Mouse (Mus musculus) heart, embryonic 14.5 days (tissue): ENCODE data around the gene Rgs12. TPM values are rescaled to one million over a fixed set of nuclear protein-coding genes. Genes with fewer than 3 reads are reported as not detected.

Experiments used
- ATAC-seq: fragments of 200-750 bp; cut with Nextera tagmentation; 2 replicates; pipeline ENCODE4 v1.8.0; 2017; ENCODE audit warnings: low read depth, moderate TSS enrichment; ENCODE audit not compliant: insufficient number of reproducible peaks, insufficient read depth, low FRiP score
- H3K27ac ChIP-seq, 2 experiments: fragments of 200-500 bp in 1 of 2; fragments of 300-500 bp in 1 of 2; sonication (generic) in 1 of 2; replicated peaks in 1 of 2; 2 replicates each; pipeline ENCODE4 v1.5.1; 2012 to 2014; ENCODE audit warnings: low read depth in 2 of 2, low read length in 2 of 2, control low read depth in 1 of 2, mild to moderate bottlenecking in 1 of 2, mixed read lengths in 1 of 2; ENCODE audit not compliant: control insufficient read depth in 1 of 2, insufficient read depth in 1 of 2
- H3K27me3 ChIP-seq: fragments of 300-500 bp; sonication (generic); 2 replicates; pipeline ENCODE4 v1.6.1; 2014; ENCODE audit warnings: mild to moderate bottlenecking, low read length, control low read depth; ENCODE audit not compliant: control insufficient read depth, insufficient read depth
- H3K36me3 ChIP-seq: fragments of 300-500 bp; sonication (generic); 2 replicates; pipeline ENCODE4 v1.6.1; 2014; ENCODE audit warnings: mild to moderate bottlenecking, control low read depth, low read length, mixed read lengths; ENCODE audit not compliant: control insufficient read depth, insufficient read depth
- H3K4me1 ChIP-seq, 2 experiments: fragments of 200-500 bp in 1 of 2; fragments of 300-500 bp in 1 of 2; sonication (generic) in 1 of 2; 2 replicates each; pipeline ENCODE4 v1.6.1; 2012 to 2014; ENCODE audit warnings: low read length in 2 of 2, control low read depth in 1 of 2, mixed read lengths in 1 of 2; ENCODE audit not compliant: control insufficient read depth in 2 of 2, insufficient read depth in 2 of 2
- H3K4me2 ChIP-seq: fragments of 300-500 bp; sonication (generic); 2 replicates; pipeline ENCODE4 v1.6.1; 2014; ENCODE audit warnings: mild to moderate bottlenecking, low read length
- H3K4me3 ChIP-seq, 2 experiments: fragments of 200-500 bp in 1 of 2; fragments of 300-500 bp in 1 of 2; sonication (generic) in 1 of 2; 2 replicates each; pipeline ENCODE4 v1.5.1; 2012 to 2014; ENCODE audit warnings: low read length in 2 of 2, mild to moderate bottlenecking in 2 of 2, control low read depth in 1 of 2, low read depth in 1 of 2, moderate library complexity in 1 of 2; ENCODE audit not compliant: control insufficient read depth in 1 of 2, insufficient read depth in 1 of 2
- H3K9ac ChIP-seq: fragments of 300-500 bp; sonication (generic); 2 replicates; pipeline ENCODE4 v1.6.1; 2014; ENCODE audit warnings: mild to moderate bottlenecking, low read length
- H3K9me3 ChIP-seq: fragments of 300-500 bp; sonication (generic); 2 replicates; pipeline ENCODE4 v1.6.1; 2016; ENCODE audit warnings: low read length, control low read depth; ENCODE audit not compliant: control insufficient read depth
- WGBS: fragments of 180-500 bp; shearing (Covaris S2); extraction: QIAGEN DNeasy Blood & Tissue Kit; methylation state at CpG from one replicate; pipeline ENCODE4 v1.1.7; 2014; 5-methylcytosine and 5-hydroxymethylcytosine counted together
- polyA plus RNA-seq: library from polyadenylated mRNA; unstranded; fragments of >200 nt; fragmentation: Nextera tagmentation; extraction: Ambion mirVana; gene quantifications from 2 replicates; pipeline ENCODE4 v1.2.1, GENCODE M21; 2014

Rgs12 gene
- polyA plus RNA-seq, 1 experiment from 2014 or later: 30.6 TPM

- no peak overlapping the region for H3K27ac ChIP-seq
- H3K27me3 ChIP-seq: no peaks in the 10 kb centered on the region
- no peak overlapping the region for H3K4me3 ChIP-seq
- no peak overlapping the region for H3K9ac ChIP-seq
- peaks cover 0 to 11% of the 10 kb centered on the region in 2 experiments; a peak in 2 of 4 replicates for H3K4me1 ChIP-seq
- no peak for ATAC-seq
- peaks cover 15% of the 10 kb centered on the region for H3K36me3 ChIP-seq
- no peaks in the 10 kb centered on the region for H3K9me3 ChIP-seq
- H3K4me2 ChIP-seq: no peak overlapping the region
- 69% methylated on average over 8 of the region's 8 CpGs for WGBS
Observed at GRCm38 (mm10) chr5:35070314-35070713, 121.1 kb downstream of the Rgs12 start.

- Histone ChIP-seq H3K4me1 (peaks cover 0 to 11% of the 10 kb centered on the region in 2 experiments; a peak in 2 of 4 replicates), H3K9me3 (no peaks in the 10 kb centered on the region), H3K36me3 (peaks cover 22% of the 10 kb centered on the region), H3K4me3 (no peak overlapping the region), H3K9ac (no peak overlapping the region), H3K27me3 (no peaks in the 10 kb centered on the region), H3K27ac (no peak overlapping the region), H3K4me2 (no peak overlapping the region)
- 58% methylated on average over 7 of the region's 7 CpGs for WGBS
- no peak for ATAC-seq
Observed at GRCm38 (mm10) chr5:35070953-35071352, 121.7 kb downstream of the Rgs12 start.

GRCm38 (mm10) chr5:35071855-35072254 lies 122.6 kb downstream of the Rgs12 start:
- Histone ChIP-seq H3K9ac (no peak overlapping the region), H3K27me3 (no peaks in the 10 kb centered on the region), H3K4me2 (no peak overlapping the region), H3K27ac (no peak overlapping the region), H3K4me3 (no peak overlapping the region), H3K4me1 (peaks cover 0 to 11% of the 10 kb centered on the region in 2 experiments; a peak in 2 of 4 replicates), H3K36me3 (peaks cover 31% of the 10 kb centered on the region), H3K9me3 (no peaks in the 10 kb centered on the region)
- WGBS: 85% methylated on average over 6 of the region's 6 CpGs
- ATAC-seq: no peak

- no peak overlapping the region for H3K4me2 ChIP-seq
- no peak for ATAC-seq
- 53% methylated on average over 11 of the region's 11 CpGs for WGBS
- H3K36me3 ChIP-seq: peaks cover 45% of the 10 kb centered on the region
- H3K4me3 ChIP-seq: no peak overlapping the region
- no peaks in the 10 kb centered on the region for H3K27me3 ChIP-seq
- peaks cover 0 to 11% of the 10 kb centered on the region in 2 experiments; a peak in 2 of 4 replicates for H3K4me1 ChIP-seq
- no peak overlapping the region for H3K9ac ChIP-seq
- H3K9me3 ChIP-seq: no peaks in the 10 kb centered on the region
- no peak overlapping the region for H3K27ac ChIP-seq
Observed at GRCm38 (mm10) chr5:35073235-35073634, 124.0 kb downstream of the Rgs12 start.

- Histone ChIP-seq H3K4me2 (no peak overlapping the region), H3K9me3 (no peaks in the 10 kb centered on the region), H3K27ac (no peak overlapping the region; a peak in 1 of 4 replicates), H3K27me3 (peaks cover 5% of the 10 kb centered on the region), H3K4me1 (peaks cover 0 to 11% of the 10 kb centered on the region in 2 experiments; a peak in 2 of 4 replicates), H3K36me3 (peaks cover 46% of the 10 kb centered on the region), H3K4me3 (no peak overlapping the region), H3K9ac (peak overlapping the region; percentile 8; the same call in 1 of the 2 replicates)
- 46% methylated on average over 9 of the region's 9 CpGs for WGBS
- ATAC-seq: no peak
Observed at GRCm38 (mm10) chr5:35073992-35074391, 124.7 kb downstream of the Rgs12 start.

GRCm38 (mm10) chr5:35076369-35076768 lies 127.1 kb downstream of the Rgs12 start:
- H3K27ac ChIP-seq: no peak overlapping the region
- peaks cover 50% of the 10 kb centered on the region for H3K36me3 ChIP-seq
- no peak overlapping the region for H3K9ac ChIP-seq
- no peak overlapping the region for H3K4me3 ChIP-seq
- no peaks in the 10 kb centered on the region for H3K9me3 ChIP-seq
- WGBS: 91% methylated on average over 1 of the region's 1 CpGs
- peaks cover 14% of the 10 kb centered on the region for H3K27me3 ChIP-seq
- peaks cover 0 to 11% of the 10 kb centered on the region in 2 experiments; a peak in 2 of 4 replicates for H3K4me1 ChIP-seq
- ATAC-seq: no peak
- H3K4me2 ChIP-seq: no peak overlapping the region

GRCm38 (mm10) chr5:35079101-35079500 lies 129.9 kb downstream of the Rgs12 start:
- no peak overlapping the region for H3K27ac ChIP-seq
- no peaks in the 10 kb centered on the region for H3K9me3 ChIP-seq
- no peak overlapping the region for H3K4me2 ChIP-seq
- H3K27me3 ChIP-seq: peaks cover 14% of the 10 kb centered on the region
- no peak for ATAC-seq
- no peak overlapping the region for H3K4me3 ChIP-seq
- H3K36me3 ChIP-seq: peaks cover 48% of the 10 kb centered on the region
- 0 out of 4 replicates have a peak, but pooled peaks cover under 1 to 2% of the 10 kb centered on the region in 2 experiments for H3K4me1 ChIP-seq
- 55% methylated on average over 18 of the region's 18 CpGs for WGBS
- no peak overlapping the region for H3K9ac ChIP-seq

GRCm38 (mm10) chr5:35084913-35085312 lies 135.7 kb downstream of the Rgs12 start:
- no peak overlapping the region for H3K27ac ChIP-seq
- no peak overlapping the region for H3K4me3 ChIP-seq
- no peak for ATAC-seq
- H3K9me3 ChIP-seq: no peaks in the 10 kb centered on the region
- WGBS: 64% methylated on average over 3 of the region's 3 CpGs
- H3K4me1 ChIP-seq: 0 out of 4 replicates have a peak, but pooled peaks cover 0 to 2% of the 10 kb centered on the region in 2 experiments
- peaks cover 2% of the 10 kb centered on the region; the same call in 1 of the 2 replicates for H3K36me3 ChIP-seq
- no peak overlapping the region for H3K4me2 ChIP-seq
- no peak overlapping the region for H3K9ac ChIP-seq
- H3K27me3 ChIP-seq: 0 out of 2 replicates have a peak, but pooled peaks cover 3% of the 10 kb centered on the region
